Mouse (Mus musculus) limb, embryonic 14.5 days (tissue): ENCODE results near the gene Gbp6. TPM values are rescaled to one million over a fixed set of nuclear protein-coding genes. Genes with fewer than 3 reads are reported as not detected.
"Not testable (repeated sequence)": the region's sequence is repeated elsewhere in the genome, so short reads cannot be mapped to it uniquely, and the experiment has no call there.

Experiments used
- ATAC-seq: fragments of 200-750 bp; cut with Nextera tagmentation; 2 replicates; pipeline ENCODE4 v1.8.0; 2017; ENCODE audit warnings: low read depth, moderate number of reproducible peaks, moderate TSS enrichment; ENCODE audit not compliant: low FRiP score
- DNase-seq: peaks from one replicate; pipeline ENCODE4 v3.0.0-alpha.2; 2015; ENCODE audit warnings: low spot score
- H3K27ac ChIP-seq: fragments of 300-500 bp; sonication (generic); replicated peaks from 2 replicates; pipeline ENCODE4 v1.5.1; 2014; ENCODE audit warnings: low read depth, mild to moderate bottlenecking, low read length, moderate library complexity, mixed read lengths
- H3K27me3 ChIP-seq: fragments of 300-500 bp; sonication (generic); 2 replicates; pipeline ENCODE4 v1.6.1; 2014; ENCODE audit warnings: low read length, mixed read lengths; ENCODE audit not compliant: control insufficient read depth, insufficient read depth
- H3K36me3 ChIP-seq: fragments of 300-500 bp; sonication (generic); 2 replicates; pipeline ENCODE4 v1.6.1; 2014; ENCODE audit warnings: mild to moderate bottlenecking, low read length, moderate library complexity, mixed read lengths; ENCODE audit not compliant: control insufficient read depth, insufficient read depth
- H3K4me1 ChIP-seq: fragments of 300-500 bp; sonication (generic); 2 replicates; pipeline ENCODE4 v1.6.1; 2014; ENCODE audit warnings: antibody characterized with exemption, low read length, mixed read lengths; ENCODE audit not compliant: control insufficient read depth, insufficient read depth
- H3K4me2 ChIP-seq: fragments of 300-500 bp; sonication (generic); replicated peaks from 2 replicates; pipeline ENCODE4 v1.6.1; 2014; ENCODE audit warnings: low read depth, mild to moderate bottlenecking, low read length, moderate library complexity; ENCODE audit not compliant: severe bottlenecking
- H3K4me3 ChIP-seq: fragments of 300-500 bp; sonication (generic); replicated peaks from 2 replicates; pipeline ENCODE4 v1.5.1; 2014; ENCODE audit warnings: low read length
- H3K9ac ChIP-seq: fragments of 300-500 bp; sonication (generic); 2 replicates; pipeline ENCODE4 v1.6.1; 2014; ENCODE audit warnings: mild to moderate bottlenecking, low read depth, low read length, moderate library complexity; ENCODE audit not compliant: severe bottlenecking
- H3K9me3 ChIP-seq: fragments of 300-500 bp; sonication (generic); 2 replicates; pipeline ENCODE4 v1.6.1; 2016; ENCODE audit warnings: low read length; ENCODE audit not compliant: control insufficient read depth
- POLR2A ChIP-seq: fragments of 200-500 bp; IDR thresholded peaks from 2 replicates; pipeline ENCODE4 v1.8.0; 2012; ENCODE audit warnings: inconsistent platforms, mild to moderate bottlenecking, moderate library complexity, borderline replicate concordance; ENCODE audit not compliant: insufficient read depth, insufficient read length; ENCODE audit errors: extremely low read depth
- WGBS: fragments of 180-500 bp; shearing (Covaris S2); extraction: QIAGEN DNeasy Blood & Tissue Kit; methylation state at CpG from one replicate; pipeline ENCODE4 v1.1.7; 2014; 5-methylcytosine and 5-hydroxymethylcytosine counted together
- polyA plus RNA-seq, 2 experiments: library from polyadenylated mRNA; depleted of rRNA in 1 of 2; stranded (reverse) in 1 of 2; unstranded in 1 of 2; fragments of >200 nt; fragmentation: Nextera tagmentation in 1 of 2; extraction: Ambion mirVana in 1 of 2; gene quantifications; 2 replicates each; pipeline versions ENCODE4 v1.2.1 to v1.2.3; 2012 to 2014

Gbp6 gene
- polyA plus RNA-seq, 2 experiments, result 1.9 to 2.0 TPM

DNA sequence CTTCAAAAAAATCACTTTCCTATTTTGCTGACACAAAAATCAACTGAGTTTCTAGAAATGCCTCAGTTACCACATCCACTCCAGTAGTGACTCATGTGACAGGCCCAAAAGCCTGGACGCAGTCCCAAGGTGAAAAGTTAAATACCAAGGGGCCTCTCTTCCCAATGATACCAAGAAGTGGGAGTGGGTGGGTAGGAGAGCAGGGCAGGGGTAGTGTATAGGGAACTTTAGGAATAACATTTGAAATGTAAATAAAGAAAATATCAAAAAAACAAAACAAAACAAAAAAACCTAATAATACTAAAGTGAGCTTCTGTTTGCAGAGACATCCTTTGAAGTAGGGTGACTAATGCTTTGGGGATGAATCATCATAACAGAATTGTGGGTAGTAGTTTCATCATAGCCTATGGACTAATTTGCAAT, 12.7 kb upstream of the Gbp6 start:
- 80% methylated on average over 1 of the region's 1 CpGs for WGBS
- Histone ChIP-seq H3K4me1 (no peaks in the 10 kb centered on the region), H3K9me3 (no peaks in the 10 kb centered on the region), H3K4me2 (no peak overlapping the region), H3K27ac (no peak overlapping the region), H3K4me3 (no peak overlapping the region), H3K36me3 (no peaks in the 10 kb centered on the region), H3K27me3 (no peaks in the 10 kb centered on the region), H3K9ac (no peak overlapping the region)
- ATAC-seq (no peak), DNase-seq (no peak)
- no peak for TF ChIP-seq POLR2A

DNA sequence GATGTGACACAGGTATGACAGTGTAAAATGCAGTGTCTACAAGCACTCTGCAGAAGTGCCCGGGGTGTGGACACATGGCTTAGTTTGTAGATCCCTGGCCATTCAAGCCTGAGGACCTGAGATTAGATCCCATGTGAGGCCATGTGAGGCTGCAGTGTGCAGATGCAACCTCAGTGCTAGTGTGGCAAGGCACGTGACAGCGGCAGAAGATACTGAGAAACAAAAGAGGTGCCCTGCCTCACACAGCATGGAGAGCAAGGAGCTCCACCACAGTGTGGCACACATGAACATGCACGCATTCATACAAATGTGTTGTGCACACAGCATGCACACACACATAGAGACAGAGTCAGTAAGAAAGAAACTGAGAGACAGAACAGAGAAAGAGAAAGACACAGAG, 12.2 kb upstream of the Gbp6 start:
- H3K9me3 ChIP-seq, H3K4me3 ChIP-seq, H3K9ac ChIP-seq, H3K36me3 ChIP-seq, DNase-seq, H3K4me2 ChIP-seq, H3K27me3 ChIP-seq, ATAC-seq, H3K4me1 ChIP-seq, H3K27ac ChIP-seq: not testable (repeated sequence)
- WGBS, result 89% methylated on average over 4 of the region's 4 CpGs

DNA sequence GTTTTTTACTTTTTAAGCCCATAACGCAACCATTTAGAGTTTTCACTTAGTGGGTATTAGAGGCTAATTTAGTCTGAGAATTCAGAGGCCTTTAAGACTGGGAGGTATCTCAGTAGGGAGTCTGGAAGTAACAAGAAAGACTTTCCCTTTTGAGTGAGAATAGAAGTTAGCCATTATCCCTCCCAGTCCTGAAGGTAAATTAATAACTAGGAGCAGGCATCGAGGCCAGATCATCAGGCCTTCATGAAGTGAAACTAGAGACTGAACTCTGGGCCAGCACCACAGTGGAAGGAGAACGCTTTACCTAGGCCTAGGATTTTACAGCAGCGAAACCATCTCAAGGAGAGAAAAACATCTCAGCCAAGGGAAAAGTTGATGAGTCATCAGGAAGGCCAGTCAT, 8.5 kb upstream of the Gbp6 start:
- no peak for ATAC-seq
- no peak for TF ChIP-seq POLR2A
- WGBS, result 55% methylated on average over 4 of the region's 4 CpGs

DNA sequence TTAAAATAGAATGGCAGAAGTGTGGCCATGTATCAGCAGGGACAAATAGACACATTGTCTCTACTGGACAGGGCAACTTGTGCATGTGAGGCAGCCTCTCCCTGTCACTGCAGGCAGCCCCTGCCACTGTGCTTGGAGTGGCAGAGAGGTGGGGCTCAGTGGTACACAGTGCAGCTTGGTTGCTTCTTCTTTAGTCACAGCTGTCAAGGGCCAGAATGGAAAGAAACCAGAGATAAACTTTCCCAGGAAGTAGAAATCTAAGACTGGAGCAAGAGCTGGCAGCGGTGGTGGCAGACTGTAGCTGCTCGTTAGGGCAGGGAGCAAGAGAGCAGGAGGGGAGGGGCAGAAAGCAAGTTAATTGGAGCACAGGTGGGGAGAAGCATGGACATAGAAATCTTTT, 8.0 kb upstream of the Gbp6 start:
- no peak for DNase-seq
- H3K4me1 ChIP-seq, result no peaks in the 10 kb centered on the region
- WGBS, result 19% methylated on average over 2 of the region's 2 CpGs

More for the DNA sequence above, 8.5 kb upstream of the Gbp6 start:
- Histone ChIP-seq H3K4me1 (no peaks in the 10 kb centered on the region), H3K27me3 (no peaks in the 10 kb centered on the region), H3K9ac (no peak overlapping the region), H3K9me3 (no peaks in the 10 kb centered on the region), H3K27ac (no peak overlapping the region), H3K36me3 (no peaks in the 10 kb centered on the region), H3K4me3 (no peak overlapping the region), H3K4me2 (no peak overlapping the region)
- no peak for DNase-seq

GRCm38 (mm10) chr5:105295746-105296145, 2.2 kb upstream of the Gbp6 start:
- ATAC-seq (no peak), DNase-seq (no peak)
- no peak overlapping the region for H3K4me2 ChIP-seq
- no peaks in the 10 kb centered on the region for H3K36me3 ChIP-seq
- H3K4me1 ChIP-seq, result 0 out of 2 replicates have a peak, but pooled peaks cover 2% of the 10 kb centered on the region
- no peaks in the 10 kb centered on the region for H3K9me3 ChIP-seq
- H3K27me3 ChIP-seq, result no peaks in the 10 kb centered on the region
- 98% methylated on average over 3 of the region's 3 CpGs for WGBS
- no peak overlapping the region for H3K27ac ChIP-seq
- H3K9ac ChIP-seq, result no peak overlapping the region
- H3K4me3 ChIP-seq, result no peak overlapping the region
- no peak for TF ChIP-seq POLR2A

More for the DNA sequence above, 8.0 kb upstream of the Gbp6 start:
- Histone ChIP-seq H3K27ac (no peak overlapping the region), H3K36me3 (no peaks in the 10 kb centered on the region), H3K9me3 (no peaks in the 10 kb centered on the region), H3K4me2 (no peak overlapping the region), H3K4me3 (no peak overlapping the region), H3K27me3 (no peaks in the 10 kb centered on the region), H3K9ac (no peak overlapping the region)
- no peak for TF ChIP-seq POLR2A
- no peak for ATAC-seq

GRCm38 (mm10) chr5:105292492-105292891, 1.0 kb downstream of the Gbp6 start:
- WGBS, result 93% methylated on average over 1 of the region's 1 CpGs

GRCm38 (mm10) chr5:105290921-105291320, 2.6 kb downstream of the Gbp6 start:
- H3K36me3 ChIP-seq, H3K4me3 ChIP-seq, H3K4me1 ChIP-seq, DNase-seq, ATAC-seq, H3K27me3 ChIP-seq, H3K9ac ChIP-seq, H3K27ac ChIP-seq, H3K4me2 ChIP-seq, H3K9me3 ChIP-seq: not testable (repeated sequence)
- WGBS, result 80% methylated on average over 3 of the region's 3 CpGs

More at GRCm38 (mm10) chr5:105292492-105292891, 1.0 kb downstream of the Gbp6 start:
- Histone ChIP-seq H3K4me3 (no peak overlapping the region), H3K4me2 (no peak overlapping the region), H3K4me1 (0 out of 2 replicates have a peak, but pooled peaks cover 2% of the 10 kb centered on the region), H3K27ac (no peak overlapping the region), H3K9me3 (no peaks in the 10 kb centered on the region), H3K27me3 (no peaks in the 10 kb centered on the region), H3K9ac (no peak overlapping the region), H3K36me3 (no peaks in the 10 kb centered on the region)
- no peak for ATAC-seq
- no peak for TF ChIP-seq POLR2A
- DNase-seq, result no peak

DNA sequence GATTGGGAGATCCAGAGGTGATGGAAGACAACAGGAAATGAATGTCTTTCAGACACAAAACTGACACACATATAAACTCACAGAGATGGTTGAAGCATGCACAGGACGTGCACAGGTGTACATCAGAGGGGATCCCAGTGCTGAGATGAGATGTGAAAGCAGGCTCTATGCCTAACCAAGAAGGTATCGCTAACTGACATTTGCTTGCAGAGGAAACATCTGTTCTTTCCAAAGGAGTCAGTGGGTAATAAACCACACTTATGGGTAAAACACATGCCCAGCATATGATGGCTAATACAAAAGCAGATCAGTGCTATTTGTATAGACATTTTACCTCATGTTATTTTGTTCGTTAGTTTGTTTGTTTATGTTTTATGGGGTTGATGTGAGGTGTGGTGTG, 32.8 kb downstream of the Gbp6 start:
- H3K9me3 ChIP-seq, H3K27me3 ChIP-seq, H3K27ac ChIP-seq, DNase-seq, H3K36me3 ChIP-seq, H3K4me1 ChIP-seq, H3K4me3 ChIP-seq, H3K4me2 ChIP-seq, H3K9ac ChIP-seq, ATAC-seq: not testable (repeated sequence)
- no CpG with 5 or more reads among the region's 3 CpGs for WGBS
